Mouse (Mus musculus): Measurements from ENCODE around the gene Tnfsf15. TPM values are rescaled to one million over a fixed set of nuclear protein-coding genes. Genes with fewer than 3 reads are reported as not detected.

Gene Tnfsf15
- total RNA-seq, 1 experiment: 0.49 TPM

- no peak for TF ChIP-seq HCFC1 (IDR thresholded peaks at IDR 0.05; ENCODE audit: borderline replicate concordance, insufficient read depth, low read length)
- no peak for TF ChIP-seq ZNF384 (IDR thresholded peaks at IDR 0.05; ENCODE audit: low read depth, low read length)
- TF ChIP-seq ZC3H11A (IDR thresholded peaks at IDR 0.05; ENCODE audit: borderline replicate concordance, low read depth, low read length): no peak
- TF ChIP-seq CHD2 (IDR thresholded peaks at IDR 0.05; ENCODE audit: low read depth, low read length): no peak
- no peak for TF ChIP-seq MAFK (IDR thresholded peaks at IDR 0.05; ENCODE audit: insufficient read depth, low read depth, low read length)
- Histone ChIP-seq H3K4me3 (ENCODE audit: insufficient read depth in 1 of 2, low read depth in 1 of 2, low read length in 2 of 2, poor library complexity in 1 of 2, severe bottlenecking in 1 of 2) (no peak overlapping the region), H3K4me1 (ENCODE audit: control insufficient read depth in 2 of 2, insufficient read depth in 2 of 2, low read length in 2 of 2, poor library complexity in 1 of 2) (no peaks in the 10 kb centered on the region), H3K9ac (ENCODE audit: insufficient read depth, low read depth, low read length, poor library complexity, severe bottlenecking) (no peak overlapping the region), H3K36me3 (ENCODE audit: control insufficient read depth, insufficient read depth, low read length, poor library complexity, severe bottlenecking) (no peaks in the 10 kb centered on the region), H3K27ac (ENCODE audit: insufficient read depth, low read depth, low read length, poor library complexity, severe bottlenecking) (no peak overlapping the region), H3K9me3 (ENCODE audit: control insufficient read depth, insufficient read depth, low read depth, low read length) (no peaks in the 10 kb centered on the region)
- DNase-seq (ENCODE audit: low read depth, low spot score): no peak
- in situ Hi-C loops (cut with MboI; ENCODE audit: low sequenced_read_pairs in 2 of 2, unreplicated experiment in 2 of 2): no loop called here
Observed at GRCm38 (mm10) chr4:63756072-63756471, 11.2 kb upstream of the Tnfsf15 start.

GRCm38 (mm10) chr4:63754467-63755020 lies 9.6 kb upstream of the Tnfsf15 start:
- H3K4me1 ChIP-seq (ENCODE audit: control insufficient read depth in 2 of 2, insufficient read depth in 2 of 2, low read length in 2 of 2, poor library complexity in 1 of 2): no peaks in the 10 kb centered on the region
- TF ChIP-seq CHD2 (IDR thresholded peaks at IDR 0.05; ENCODE audit: low read depth, low read length): no peak
- no peak for TF ChIP-seq HCFC1 (IDR thresholded peaks at IDR 0.05; ENCODE audit: borderline replicate concordance, insufficient read depth, low read length)
- no peak overlapping the region for H3K4me3 ChIP-seq (ENCODE audit: insufficient read depth in 1 of 2, low read depth in 1 of 2, low read length in 2 of 2, poor library complexity in 1 of 2, severe bottlenecking in 1 of 2)
- in situ Hi-C loops (cut with MboI; ENCODE audit: low sequenced_read_pairs in 2 of 2, unreplicated experiment in 2 of 2): no loop called here
- H3K36me3 ChIP-seq (ENCODE audit: control insufficient read depth, insufficient read depth, low read length, poor library complexity, severe bottlenecking): no peaks in the 10 kb centered on the region
- no peak overlapping the region for H3K27ac ChIP-seq (ENCODE audit: insufficient read depth, low read depth, low read length, poor library complexity, severe bottlenecking)
- no peak overlapping the region for H3K9ac ChIP-seq (ENCODE audit: insufficient read depth, low read depth, low read length, poor library complexity, severe bottlenecking)
- no peaks in the 10 kb centered on the region for H3K9me3 ChIP-seq (ENCODE audit: control insufficient read depth, insufficient read depth, low read depth, low read length)
- no peak for DNase-seq (ENCODE audit: low read depth, low spot score)

GRCm38 (mm10) chr4:63753855-63754254 lies 8.9 kb upstream of the Tnfsf15 start:
- Histone ChIP-seq H3K36me3 (ENCODE audit: control insufficient read depth, insufficient read depth, low read length, poor library complexity, severe bottlenecking) (no peaks in the 10 kb centered on the region), H3K4me3 (ENCODE audit: insufficient read depth in 1 of 2, low read depth in 1 of 2, low read length in 2 of 2, poor library complexity in 1 of 2, severe bottlenecking in 1 of 2) (no peak overlapping the region), H3K9ac (ENCODE audit: insufficient read depth, low read depth, low read length, poor library complexity, severe bottlenecking) (no peak overlapping the region), H3K9me3 (ENCODE audit: control insufficient read depth, insufficient read depth, low read depth, low read length) (no peaks in the 10 kb centered on the region), H3K4me1 (ENCODE audit: control insufficient read depth in 2 of 2, insufficient read depth in 2 of 2, low read length in 2 of 2, poor library complexity in 1 of 2) (no peaks in the 10 kb centered on the region), H3K27ac (ENCODE audit: insufficient read depth, low read depth, low read length, poor library complexity, severe bottlenecking) (no peak overlapping the region)
- DNase-seq (ENCODE audit: low read depth, low spot score): no peak
- in situ Hi-C loops (cut with MboI; ENCODE audit: low sequenced_read_pairs in 2 of 2, unreplicated experiment in 2 of 2): no loop called here
- TF ChIP-seq CHD2 (IDR thresholded peaks at IDR 0.05; ENCODE audit: low read depth, low read length) (no peak), ZNF384 (IDR thresholded peaks at IDR 0.05; ENCODE audit: low read depth, low read length) (no peak), ZC3H11A (IDR thresholded peaks at IDR 0.05; ENCODE audit: borderline replicate concordance, low read depth, low read length) (no peak), HCFC1 (IDR thresholded peaks at IDR 0.05; ENCODE audit: borderline replicate concordance, insufficient read depth, low read length) (no peak), MAFK (IDR thresholded peaks at IDR 0.05; ENCODE audit: insufficient read depth, low read depth, low read length) (no peak)

GRCm38 (mm10) chr4:63752687-63753523 lies 8.0 kb upstream of the Tnfsf15 start:
- Histone ChIP-seq H3K4me1 (ENCODE audit: control insufficient read depth in 2 of 2, insufficient read depth in 2 of 2, low read length in 2 of 2, poor library complexity in 1 of 2) (no peaks in the 10 kb centered on the region), H3K9ac (ENCODE audit: insufficient read depth, low read depth, low read length, poor library complexity, severe bottlenecking) (no peak overlapping the region), H3K27ac (ENCODE audit: insufficient read depth, low read depth, low read length, poor library complexity, severe bottlenecking) (no peak overlapping the region), H3K9me3 (ENCODE audit: control insufficient read depth, insufficient read depth, low read depth, low read length) (no peaks in the 10 kb centered on the region), H3K36me3 (ENCODE audit: control insufficient read depth, insufficient read depth, low read length, poor library complexity, severe bottlenecking) (no peaks in the 10 kb centered on the region), H3K4me3 (ENCODE audit: insufficient read depth in 1 of 2, low read depth in 1 of 2, low read length in 2 of 2, poor library complexity in 1 of 2, severe bottlenecking in 1 of 2) (no peak overlapping the region)
- no peak for DNase-seq (ENCODE audit: low read depth, low spot score)
- TF ChIP-seq ZNF384 (IDR thresholded peaks at IDR 0.05; ENCODE audit: low read depth, low read length) (no peak), HCFC1 (IDR thresholded peaks at IDR 0.05; ENCODE audit: borderline replicate concordance, insufficient read depth, low read length) (no peak), CHD2 (IDR thresholded peaks at IDR 0.05; ENCODE audit: low read depth, low read length) (no peak), MAFK (IDR thresholded peaks at IDR 0.05; ENCODE audit: insufficient read depth, low read depth, low read length) (no peak), ZC3H11A (IDR thresholded peaks at IDR 0.05; ENCODE audit: borderline replicate concordance, low read depth, low read length) (no peak)
- in situ Hi-C loops (cut with MboI; ENCODE audit: low sequenced_read_pairs in 2 of 2, unreplicated experiment in 2 of 2): no loop called here

Data from ES-E14 (cell line).